Mouse (Mus musculus): Measurements from ENCODE around the gene Tln1. TPM values are rescaled to one million over a fixed set of nuclear protein-coding genes. Genes with fewer than 3 reads are reported as not detected.

Gene Tln1
- 269 to 292 TPM (median 275 TPM) in 4 replicates for total RNA-seq (2023)

GRCm38 (mm10) chr4:43561997-43562768 is at the start of gene Tln1, which contains the start of gene Creb3:
Tln1 (minus strand) TSS chr4:43562691.
Creb3 (plus strand) TSS chr4:43562332.

GRCm38 (mm10) chr4:43584444-43585416 is 22.2 kb upstream of the Tln1 start, which contains the start of gene Msmp:
Msmp (minus strand) TSS chr4:43584494.

GRCm38 (mm10) chr4:43578376-43579204 is 16.1 kb upstream of the Tln1 start, which contains the start of the genes Rgp1 and Gba2:
Rgp1 (plus strand) TSS chr4:43578715.
Gba2 (minus strand) TSS chr4:43578873.

GRCm38 (mm10) chr4:43506536-43507185 is 55.8 kb downstream of the Tln1 start, which contains the start of gene Car9:
Car9 (plus strand) TSS chr4:43506966.

GRCm38 (mm10) chr4:43499407-43500333 is 62.8 kb downstream of the Tln1 start, which contains the start of gene Arhgef39:
Arhgef39 (minus strand) TSS chr4:43499695.

GRCm38 (mm10) chr4:43492821-43493185 is 69.7 kb downstream of the Tln1 start, which contains the start of gene Ccdc107:
Ccdc107 (plus strand) TSS chr4:43492900.

GRCm38 (mm10) chr4:43483535-43484091 is 78.9 kb downstream of the Tln1 start, which contains the start of gene Sit1:
Sit1 (minus strand) TSS chr4:43483734.

Other genes starting within 250 kb of the Tln1 start
- 0.17 TPM in 1 of 4 replicates, not detected in the others for gene Rusc2, start 180.7 kb downstream of the Tln1 start, total RNA-seq (2023)
- gene Fam166b, start 133.6 kb downstream of the Tln1 start, total RNA-seq (2023) = not detected in 4 replicates
- gene Tesk1, start 120.8 kb downstream of the Tln1 start, total RNA-seq (2023) = 55.0 to 57.8 TPM (median 57.0 TPM) in 4 replicates
- gene Cd72, start 108.1 kb downstream of the Tln1 start, total RNA-seq (2023) = 440 to 532 TPM (median 462 TPM) in 4 replicates
- 12.9 to 13.7 TPM (median 13.3 TPM) in 4 replicates for gene Sit1, start 79.0 kb downstream of the Tln1 start, total RNA-seq (2023)
- gene Ccdc107, start 69.8 kb downstream of the Tln1 start, total RNA-seq (2023) = 27.3 to 29.7 TPM (median 29.2 TPM) in 4 replicates
- gene Arhgef39, start 63.0 kb downstream of the Tln1 start, total RNA-seq (2023) = 1.1 to 2.6 TPM (median 2.4 TPM) in 4 replicates
- gene Car9, start 55.7 kb downstream of the Tln1 start, total RNA-seq (2023) = 0.49 to 1.2 TPM in 2 of 4 replicates, not detected in the others
- gene Tpm2, start 38.9 kb downstream of the Tln1 start, total RNA-seq (2023) = 0.46 to 1.6 TPM (median 0.74 TPM) in 4 replicates
- gene Creb3, start 359 bp downstream of the Tln1 start, total RNA-seq (2023) = 71.8 to 80.6 TPM (median 76.8 TPM) in 4 replicates
- gene Rgp1, start 16.0 kb upstream of the Tln1 start, total RNA-seq (2023) = 39.9 to 55.5 TPM (median 43.6 TPM) in 4 replicates
- 41.8 to 54.9 TPM (median 45.2 TPM) in 4 replicates for gene Gba2, start 16.2 kb upstream of the Tln1 start, total RNA-seq (2023)
- gene Msmp, start 21.8 kb upstream of the Tln1 start, total RNA-seq (2023) = not detected in 4 replicates
- gene Npr2, start 69.2 kb upstream of the Tln1 start, total RNA-seq (2023) = 0.16 to 0.40 TPM (median 0.39 TPM) in 3 of 4 replicates, not detected in the other
- 1.4 TPM in 1 of 4 replicates, not detected in the others for gene Spag8, start 90.9 kb upstream of the Tln1 start, total RNA-seq (2023)
- 16.0 to 24.2 TPM (median 20.8 TPM) in 4 replicates for gene Hint2, start 93.8 kb upstream of the Tln1 start, total RNA-seq (2023)
- gene Tmem8b, start 106.3 kb upstream of the Tln1 start, total RNA-seq (2023) = 2.4 to 6.0 TPM (median 4.9 TPM) in 4 replicates
- gene Fam221b, start 106.5 kb upstream of the Tln1 start, total RNA-seq (2023) = not detected in 4 replicates
- not detected in 4 replicates for gene Olfr70, start 138.1 kb upstream of the Tln1 start, total RNA-seq (2023)
- not detected in 4 replicates for gene Olfr71, start 147.6 kb upstream of the Tln1 start, total RNA-seq (2023)
- not detected in 4 replicates for gene Hrct1, start 164.5 kb upstream of the Tln1 start, total RNA-seq (2023)
- not detected in 4 replicates for gene Spaar, start 167.3 kb upstream of the Tln1 start, total RNA-seq (2023)
- not detected in 4 replicates for gene Olfr159, start 208.3 kb upstream of the Tln1 start, total RNA-seq (2023)

Measured in B cell, adult 62 days (primary cell).